8 mouse cellular contexts compared by ENCODE assay signal in genomic region chr4:125126761-125127160, GRCm38 (mm10). TPM values are rescaled to one million over a fixed set of nuclear protein-coding genes. Genes with fewer than 3 reads are reported as not detected.
A peak's percentile ranks its signal among the peaks of the same experiment; 100 is the strongest.
DNase-seq lines count a peak whose midpoint lies in the region; ATAC-seq and TF ChIP-seq lines count a peak whose summit lies in the region.

No protein-coding gene starts in this region.

- no peak for ATAC-seq in heart, embryonic 15.5 days (replicated peaks; ENCODE audit: insufficient number of reproducible peaks, insufficient read depth, low FRiP score, low read depth)

- H3K4me2 ChIP-seq in heart, embryonic 15.5 days, result peak overlapping the region; percentile 97

- TF ChIP-seq POLR2A in MEL (IDR thresholded peaks at IDR 0.05; ENCODE audit: control insufficient read depth in 1 of 2, insufficient read depth in 1 of 2, low read depth in 1 of 2, low read length in 2 of 2, poor library complexity in 1 of 2), result no peak
- TF ChIP-seq POLR2A in cerebellum, adult 2 months (IDR thresholded peaks at IDR 0.05; ENCODE audit: borderline replicate concordance, insufficient read depth, low read length), result no peak

- no peaks in the 10 kb centered on the region for H3K27me3 ChIP-seq in heart, embryonic 15.5 days
- no peaks in the 10 kb centered on the region for H3K27me3 ChIP-seq in MEL (ENCODE audit: control insufficient read depth in 1 of 2, insufficient read depth in 2 of 2, low read length in 2 of 2)
- H3K27me3 ChIP-seq in hindbrain, embryonic 10.5 days (ENCODE audit: insufficient read depth, poor library complexity, severe bottlenecking), result peaks cover 52% of the 10 kb centered on the region
- peaks cover 53% of the 10 kb centered on the region for H3K27me3 ChIP-seq in midbrain, embryonic 10.5 days (ENCODE audit: low read depth, poor library complexity, severe bottlenecking)
- H3K27me3 ChIP-seq in cerebellum, adult 2 months (ENCODE audit: control insufficient read depth, insufficient read depth, low read length), result no peaks in the 10 kb centered on the region

- no peaks in the 10 kb centered on the region for H3K36me3 ChIP-seq in heart, embryonic 15.5 days
- peaks cover 0 to under 1% of the 10 kb centered on the region in 2 experiments; a peak in 1 of 4 replicates for H3K36me3 ChIP-seq in MEL (ENCODE audit: control insufficient read depth in 1 of 2, insufficient read depth in 2 of 2, low read length in 2 of 2)
- H3K36me3 ChIP-seq in hindbrain, embryonic 10.5 days, result no peaks in the 10 kb centered on the region
- no peaks in the 10 kb centered on the region for H3K36me3 ChIP-seq in midbrain, embryonic 10.5 days

- 72% methylated on average over 7 of the region's 7 CpGs for WGBS in heart, embryonic 15.5 days
- WGBS in hindbrain, embryonic 10.5 days, result 82% methylated on average over 7 of the region's 7 CpGs
- 82% methylated on average over 7 of the region's 7 CpGs for WGBS in midbrain, embryonic 10.5 days
- whole genome bisulfite sequencing in cerebellum, adult 2 months, result 75% methylated on average over 7 of the region's 7 CpGs

- no peak for TF ChIP-seq RAD21 in MEL (IDR thresholded peaks at IDR 0.05; ENCODE audit: low read depth, low read length)

- DNase-seq in heart, postnatal 4 days, result no peak
- no peak for DNase-seq in MEL (ENCODE audit: low read depth, low spot score)
- DNase-seq in hindbrain, embryonic 10.5 days (ENCODE audit: low spot score), result no peak
- no peak for DNase-seq in midbrain, embryonic 10.5 days (ENCODE audit: low spot score)
- no peak for DNase-seq in cerebellum, postnatal 10 days
- DNase-seq in cerebellum, adult 2 months, result no peak
- DNase-seq in ovary, adult 18-20 months (ENCODE audit: low spot score), result no peak

- no peaks in the 10 kb centered on the region for H3K9me3 ChIP-seq in heart, embryonic 15.5 days (replicated peaks)
- no peaks in the 10 kb centered on the region for H3K9me3 ChIP-seq in MEL (replicated peaks; ENCODE audit: insufficient read depth, low read length)
- no peaks in the 10 kb centered on the region for H3K9me3 ChIP-seq in hindbrain, embryonic 10.5 days
- no peaks in the 10 kb centered on the region for H3K9me3 ChIP-seq in midbrain, embryonic 10.5 days (replicated peaks)

- H3K4me1 ChIP-seq in heart, embryonic 15.5 days (replicated peaks), result peaks cover 47% of the 10 kb centered on the region
- H3K4me1 ChIP-seq in MEL (ENCODE audit: control insufficient read depth in 1 of 2, insufficient read depth in 2 of 2, low read length in 2 of 2), result peaks cover 0 to 6% of the 10 kb centered on the region in 2 experiments; a peak in 2 of 4 replicates
- H3K4me1 ChIP-seq in hindbrain, embryonic 10.5 days (replicated peaks), result peaks cover 62% of the 10 kb centered on the region
- peaks cover 54% of the 10 kb centered on the region for H3K4me1 ChIP-seq in midbrain, embryonic 10.5 days
- H3K4me1 ChIP-seq in cerebellum, adult 2 months (ENCODE audit: control insufficient read depth, insufficient read depth, low read length), result no peaks in the 10 kb centered on the region; the same call in 1 of the 2 replicates

- TF ChIP-seq EP300 in MEL (IDR thresholded peaks at IDR 0.05; ENCODE audit: low read depth in 1 of 2, low read length in 2 of 2), result no peak

- peak overlapping the region; percentile 57; the same call in 1 of the 2 replicates for H3K27ac ChIP-seq in heart, embryonic 15.5 days
- no peak overlapping the region for H3K27ac ChIP-seq in MEL (ENCODE audit: control insufficient read depth, low read depth, low read length)
- H3K27ac ChIP-seq in hindbrain, embryonic 10.5 days, result no peak overlapping the region
- H3K27ac ChIP-seq in midbrain, embryonic 10.5 days (replicated peaks), result no peak overlapping the region
- H3K27ac ChIP-seq in cerebellum, adult 2 months (ENCODE audit: insufficient read depth, low read length), result no peak overlapping the region

- peak overlapping the region; percentile 82 for H3K4me3 ChIP-seq in heart, embryonic 15.5 days
- H3K4me3 ChIP-seq in MEL (ENCODE audit: control insufficient read depth in 1 of 2, insufficient read depth in 1 of 2, low read depth in 2 of 2, low read length in 2 of 2), result peak overlapping the region; percentile 63 to 92
- H3K4me3 ChIP-seq in hindbrain, embryonic 10.5 days, result peak overlapping the region; percentile 86
- H3K4me3 ChIP-seq in midbrain, embryonic 10.5 days, result peak overlapping the region; percentile 89; the same call in 1 of the 2 replicates
- no peak overlapping the region for H3K4me3 ChIP-seq in cerebellum, adult 2 months (replicated peaks; ENCODE audit: insufficient read depth, low read depth, low read length)

- peak overlapping the region; percentile 65; the same call in 1 of the 2 replicates for H3K9ac ChIP-seq in heart, embryonic 15.5 days
- H3K9ac ChIP-seq in MEL (ENCODE audit: control insufficient read depth, low read depth, low read length, poor library complexity, severe bottlenecking), result peak overlapping the region; percentile 81; the same call in 1 of the 2 replicates

- H3K79me2 ChIP-seq in MEL (ENCODE audit: control insufficient read depth, insufficient read depth, low read length, poor library complexity), result no peaks in the 10 kb centered on the region; the same call in 1 of the 2 replicates

- no peak for TF ChIP-seq CTCF in MEL (IDR thresholded peaks at IDR 0.05 in 2 of 3, conservative IDR thresholded peaks at IDR 0.05 in 1 of 3; ENCODE audit: control insufficient read depth in 1 of 3, insufficient read depth in 1 of 3, low read depth in 2 of 3, low read length in 3 of 3, poor library complexity in 1 of 3, severe bottlenecking in 1 of 3)
- no peak for TF ChIP-seq CTCF in cerebellum, adult 2 months (IDR thresholded peaks at IDR 0.05; ENCODE audit: borderline replicate concordance, insufficient read depth, low read depth, low read length)

TF ChIP-seq in MEL, 35 proteins besides CTCF, POLR2A, EP300 and RAD21:
- TF ChIP-seq ZC3H11A (IDR thresholded peaks at IDR 0.05; ENCODE audit: low read depth, low read length) (no peak), MEF2A (IDR thresholded peaks at IDR 0.05; ENCODE audit: extremely low read depth, insufficient replicate concordance, low read depth, low read length, poor library complexity, severe bottlenecking) (no peak), TBP (IDR thresholded peaks at IDR 0.05; ENCODE audit: low read depth, low read length) (no peak), UBTF (IDR thresholded peaks at IDR 0.05; ENCODE audit: borderline replicate concordance, insufficient read depth, low read depth, low read length) (no peak)

RNA-seq across cellular contexts. Expression of gene Zc3h12a, which starts 0.9 kb away (rescaled TPM):
- 0.59 and 0.96 TPM in 2 replicates for polyA plus RNA-seq in heart, embryonic 15.5 days (2015; fragmentation: Nextera tagmentation; extraction: Ambion mirVana)
- 1 to 10 TPM; 2.4 to 3.2 TPM for total RNA-seq in heart, postnatal 4 days (2021)
- total RNA-seq in MEL (2012; rRNA removed), result 0.92 and 0.95 TPM in 2 replicates
- polyA plus RNA-seq in MEL (2012; ENCODE audit: insufficient read depth in 1 of 2, insufficient read length in 2 of 2, low read depth in 1 of 2, low replicate concordance in 2 of 2, missing spikeins in 1 of 2), result 1 to 10 TPM in 1 of 2 experiments, not detected in 1; 3.3 TPM
- polyA plus RNA-seq in hindbrain, embryonic 10.5 days (2016; fragmentation: Nextera tagmentation; extraction: Ambion mirVana), result 0.20 and 0.65 TPM in 2 replicates
- 0.30 and 0.46 TPM in 2 replicates for polyA plus RNA-seq in midbrain, embryonic 10.5 days (2016; fragmentation: Nextera tagmentation; extraction: Ambion mirVana)
- 1.2 and 1.3 TPM in 2 replicates for polyA plus RNA-seq in cerebellum, adult 2 months (2012; rRNA removed)

RNA-seq across cellular contexts. Expression of gene Meaf6, which starts 41.8 kb away (rescaled TPM):
- 36.7 and 38.0 TPM in 2 replicates for polyA plus RNA-seq in heart, embryonic 15.5 days (2015; fragmentation: Nextera tagmentation; extraction: Ambion mirVana)
- total RNA-seq in heart, postnatal 4 days (2021), result 10 to 100 TPM; 38.3 to 40.8 TPM
- total RNA-seq in MEL (2012; rRNA removed), result 26.8 and 34.9 TPM in 2 replicates
- 10 to 100 TPM in 1 of 2 experiments, not detected in 1; 46.7 TPM for polyA plus RNA-seq in MEL (2012; ENCODE audit: insufficient read depth in 1 of 2, insufficient read length in 2 of 2, low read depth in 1 of 2, low replicate concordance in 2 of 2, missing spikeins in 1 of 2)
- polyA plus RNA-seq in hindbrain, embryonic 10.5 days (2016; fragmentation: Nextera tagmentation; extraction: Ambion mirVana), result 85.1 and 92.8 TPM in 2 replicates
- 86.3 and 88.2 TPM in 2 replicates for polyA plus RNA-seq in midbrain, embryonic 10.5 days (2016; fragmentation: Nextera tagmentation; extraction: Ambion mirVana)
- 87.7 and 94.2 TPM in 2 replicates for polyA plus RNA-seq in cerebellum, adult 2 months (2012; rRNA removed)
